Mouse (Mus musculus) liver, adult 2 months (tissue): ENCODE data around the gene Dlg2.

ENCODE experiments used
- CTCF ChIP-seq: fragments of 200-500 bp; IDR thresholded peaks from 2 replicates; pipeline ENCODE4 v1.5.1; 2011; ENCODE audit warnings: low read depth, low read length, control low read depth
- POLR2A ChIP-seq: fragments of 200-500 bp; IDR thresholded peaks from 2 replicates; pipeline ENCODE4 v1.6.1; 2011; ENCODE audit warnings: low read length, control low read depth; ENCODE audit not compliant: insufficient read depth; ENCODE audit errors: extremely low read depth

GRCm38 (mm10) chr7:92423017-92423416, 1946.5 kb downstream of the Dlg2 start:
- no peak for TF ChIP-seq CTCF
- TF ChIP-seq POLR2A: no peak
